Mouse (Mus musculus) v-Abl transformed pro-B cells (cell line): ENCODE data around the gene 4930523C07Rik.

ENCODE experiments used
- in situ Hi-C, 2 experiments: fragments of 400-800 bp; cut with MboI; formaldehyde crosslinking; loops; one replicate each; pipeline ENCODE4 v1.15.1; 2025; ENCODE audit not compliant: unreplicated experiment in 2 of 2

4930523C07Rik gene

GRCm38 (mm10) chr1:160045056-160045715, 1.0 kb downstream of the 4930523C07Rik start:
- in situ Hi-C loops, result loop anchor here (5.0 to 10.0 kb wide), 2 partner anchors 50 to 93 kb away; no protein-coding TSS in a partner anchor

- in situ Hi-C loops, result loop anchor here (5.0 to 10.0 kb wide), 2 partner anchors 51 to 94 kb away; no protein-coding TSS in a partner anchor
Measured at GRCm38 (mm10) chr1:160045971-160046370, 1.8 kb downstream of the 4930523C07Rik start.

GRCm38 (mm10) chr1:160046786-160047185, 2.6 kb downstream of the 4930523C07Rik start:
- in situ Hi-C loops, result loop anchor here (5.0 to 10.0 kb wide), 2 partner anchors 52 to 94 kb away; no protein-coding TSS in a partner anchor

GRCm38 (mm10) chr1:160047481-160047931, 3.3 kb downstream of the 4930523C07Rik start:
- in situ Hi-C loops, result loop anchor here (5.0 to 10.0 kb wide), 2 partner anchors 53 to 95 kb away; no protein-coding TSS in a partner anchor

GRCm38 (mm10) chr1:160049131-160049880, 5.1 kb downstream of the 4930523C07Rik start:
- in situ Hi-C loops, result loop anchor here (5.0 to 10.0 kb wide), 2 partner anchors 55 to 97 kb away; no protein-coding TSS in a partner anchor

GRCm38 (mm10) chr1:160050898-160051297, 6.7 kb downstream of the 4930523C07Rik start:
- in situ Hi-C loops, result no loop called here

- in situ Hi-C loops, result no loop called here
Measured at GRCm38 (mm10) chr1:160052556-160053315, 8.6 kb downstream of the 4930523C07Rik start.

DNA sequence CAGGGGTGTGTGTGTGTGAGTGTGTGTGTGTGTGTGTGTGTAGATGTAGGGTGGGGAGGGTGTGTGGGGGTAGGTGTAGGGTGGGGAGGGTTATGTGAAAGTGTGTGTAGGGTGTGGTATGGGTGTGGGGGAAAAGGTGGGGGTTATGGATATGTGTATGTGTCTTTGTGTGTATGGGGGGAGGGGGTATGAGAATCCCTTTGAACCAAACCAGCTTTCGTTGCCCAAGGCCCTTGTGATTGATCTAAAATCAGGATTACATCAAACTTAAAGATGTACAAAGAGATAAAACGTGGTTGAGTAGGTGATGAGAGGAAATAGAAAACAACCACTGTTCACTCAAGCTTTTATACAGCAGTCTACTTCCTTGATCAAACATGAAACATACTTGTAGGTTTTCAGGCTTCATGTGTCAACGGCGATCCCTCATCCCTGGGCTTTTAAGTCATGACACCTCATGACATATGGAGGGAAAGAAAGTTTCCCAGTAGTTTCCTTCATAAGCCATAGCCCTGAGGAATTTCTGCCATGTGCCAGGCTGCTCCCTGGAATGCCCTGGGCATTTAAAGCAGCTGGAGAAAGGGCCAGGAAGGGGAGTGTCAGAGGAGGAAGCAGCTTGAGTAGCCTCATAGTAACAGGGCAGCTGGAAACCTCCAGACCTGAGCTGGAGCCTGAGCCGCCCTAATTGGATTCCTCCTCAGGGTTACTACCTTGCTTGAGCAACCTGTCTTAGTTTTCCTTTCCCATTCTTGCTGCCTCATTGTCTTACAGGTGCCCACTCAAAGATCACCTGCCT, 9.5 kb downstream of the 4930523C07Rik start:
- in situ Hi-C loops, result no loop called here

DNA sequence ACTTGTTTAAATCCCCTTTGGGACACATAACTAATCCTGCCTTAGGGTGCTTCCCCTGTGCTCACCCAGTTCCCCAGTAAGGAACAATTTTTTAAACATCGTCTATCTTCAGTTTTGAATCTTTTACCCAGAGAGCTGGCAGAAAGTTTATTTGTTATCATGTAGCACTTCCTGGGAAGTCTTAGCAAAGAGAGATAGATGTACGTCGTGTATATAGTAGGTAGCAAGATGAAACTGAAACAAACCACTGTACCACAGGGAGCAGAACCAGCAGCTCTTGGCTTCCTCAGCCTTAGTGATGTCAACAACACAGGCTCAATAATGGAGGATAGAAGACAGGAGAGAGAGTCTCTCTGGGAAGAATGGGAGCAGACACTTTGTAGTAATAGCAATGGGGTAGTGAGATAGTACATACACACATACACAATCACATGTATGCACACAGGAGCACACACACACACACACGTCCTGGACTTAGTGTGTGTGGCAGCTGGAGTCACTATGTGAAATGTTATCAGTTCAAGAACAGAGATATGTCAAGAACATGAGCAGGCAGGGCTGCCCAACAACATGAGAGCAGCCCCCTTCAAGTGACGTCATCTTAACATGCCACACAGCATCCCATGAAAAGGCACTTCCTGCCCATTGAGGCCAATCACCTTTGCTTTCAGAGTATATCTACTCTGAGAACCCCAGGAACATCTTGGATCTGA, 10.3 kb downstream of the 4930523C07Rik start:
- in situ Hi-C loops, result no loop called here

- in situ Hi-C loops, result no loop called here
Measured at GRCm38 (mm10) chr1:160057657-160058056, 13.5 kb downstream of the 4930523C07Rik start.

DNA sequence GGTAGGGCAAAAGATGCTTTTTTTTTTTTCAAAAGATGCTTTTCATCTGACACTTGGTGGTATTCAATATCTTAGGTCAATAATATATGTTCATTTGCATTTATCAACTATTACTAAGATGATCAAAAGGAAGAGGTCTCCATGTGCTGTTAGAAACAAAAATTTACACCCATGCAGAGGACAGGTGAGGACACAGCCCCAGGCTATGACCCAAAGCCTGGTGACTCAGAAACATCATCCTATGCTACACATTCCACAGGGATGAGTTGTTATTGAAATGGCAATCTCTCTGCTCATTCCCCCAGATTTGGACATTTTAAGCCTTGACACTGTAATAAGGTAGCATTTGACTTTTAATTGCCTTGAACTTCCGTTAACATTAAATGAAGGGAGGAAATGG, 15.7 kb downstream of the 4930523C07Rik start:
- in situ Hi-C loops, result loop anchor here (5.0 kb wide), 1 partner anchor 153 kb away; no protein-coding TSS in a partner anchor

DNA sequence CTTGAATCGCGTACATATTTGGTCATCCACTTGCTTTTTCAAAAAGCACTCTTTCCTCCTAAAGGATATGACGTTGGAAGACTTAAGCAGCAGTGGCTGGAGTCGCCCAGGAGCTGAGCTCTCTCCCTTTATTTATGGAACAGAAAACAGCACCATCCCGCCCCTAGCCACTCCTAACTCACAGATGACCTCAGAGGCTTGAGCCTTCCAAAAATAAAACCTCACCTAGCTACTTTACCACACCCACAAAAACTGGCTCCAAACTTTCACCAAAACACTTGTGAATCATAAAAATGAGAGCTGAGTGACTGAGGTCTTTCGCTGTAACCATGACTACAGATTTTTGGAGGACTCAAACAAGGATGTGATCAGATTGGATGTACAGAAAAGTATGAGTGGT, 16.4 kb downstream of the 4930523C07Rik start:
- in situ Hi-C loops, result loop anchor here (5.0 kb wide), 1 partner anchor 153 kb away; no protein-coding TSS in a partner anchor

DNA sequence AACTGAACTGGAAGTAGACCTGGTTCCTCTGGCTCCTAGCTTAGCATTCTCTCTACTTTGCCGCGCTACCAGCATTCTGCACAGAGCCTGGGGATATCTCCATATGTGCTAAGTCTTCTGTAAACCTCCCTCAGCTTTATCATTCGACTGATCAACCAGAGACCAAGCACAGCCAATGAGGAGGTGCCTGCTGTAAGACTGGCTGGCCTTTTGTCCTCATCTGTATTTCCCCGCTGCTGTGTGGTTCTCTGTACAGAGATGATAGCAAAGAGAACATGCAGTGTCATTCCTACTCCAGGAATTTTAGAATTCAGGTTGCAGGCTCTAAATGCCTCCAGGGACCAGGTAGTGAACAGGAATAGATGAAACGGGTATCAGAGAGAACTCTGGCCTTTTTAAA, 17.1 kb downstream of the 4930523C07Rik start:
- in situ Hi-C loops, result loop anchor here (5.0 kb wide), 1 partner anchor 154 kb away; no protein-coding TSS in a partner anchor

DNA sequence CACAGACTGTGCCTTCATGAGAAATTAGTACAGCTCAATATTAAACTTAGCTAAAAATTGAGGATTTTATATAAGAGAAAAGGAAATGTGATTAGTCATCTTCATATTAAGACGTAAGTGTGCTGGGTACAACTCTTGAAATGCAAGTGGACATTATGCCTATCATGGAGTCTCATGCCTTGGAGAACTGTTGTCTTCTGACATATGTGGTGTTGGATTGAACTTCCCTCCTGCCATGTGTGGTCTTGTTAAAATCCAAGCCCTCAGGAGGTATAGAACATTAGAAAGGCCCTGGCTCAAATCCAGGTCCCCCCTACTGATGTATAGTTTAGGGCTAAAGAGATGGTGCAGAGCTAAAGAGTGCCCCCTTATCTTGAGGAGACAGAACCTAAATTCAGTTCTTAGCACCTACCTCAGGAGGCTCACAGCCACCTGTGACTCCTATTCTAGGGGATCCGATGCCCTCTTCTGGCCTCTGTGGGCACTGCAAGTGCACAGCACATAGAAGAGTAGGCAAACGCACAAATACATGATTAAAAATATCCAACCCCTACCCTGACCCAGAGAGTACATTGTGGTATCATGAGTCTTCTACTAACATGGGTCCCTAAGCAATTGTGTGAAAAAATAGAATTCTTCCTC, 17.7 kb downstream of the 4930523C07Rik start:
- in situ Hi-C loops, result loop anchor here (5.0 kb wide), 1 partner anchor 155 kb away; no protein-coding TSS in a partner anchor

DNA sequence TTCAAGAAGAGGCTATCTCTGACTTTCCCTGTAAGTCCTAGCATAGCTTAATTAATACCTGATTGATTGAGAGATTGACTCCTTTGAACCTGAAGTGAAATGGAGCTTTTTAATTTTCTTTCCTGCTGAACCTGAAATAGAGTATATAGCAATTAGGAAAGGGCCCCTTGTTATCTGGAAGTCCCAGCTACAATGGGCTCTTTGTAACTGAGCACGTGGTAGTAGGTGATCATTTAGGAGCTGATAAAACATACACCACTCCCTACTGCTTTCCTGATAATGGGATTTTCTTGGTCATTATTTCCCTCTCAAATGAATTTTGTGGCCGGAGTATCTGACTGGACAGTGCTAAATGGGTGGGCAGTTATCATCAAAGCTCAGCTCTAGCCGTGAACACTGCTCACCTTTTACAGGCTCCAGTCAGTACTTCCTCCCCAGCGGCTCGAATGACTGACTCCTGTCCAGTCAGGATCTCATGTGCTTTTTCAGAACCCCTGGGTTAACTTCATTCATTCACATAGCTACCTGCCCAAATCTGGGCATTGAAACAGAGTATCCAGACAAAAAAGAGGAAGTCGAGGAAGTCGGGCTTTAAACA, 20.5 kb downstream of the 4930523C07Rik start:
- in situ Hi-C loops, result loop anchor here (5.0 kb wide), 1 partner anchor 157 kb away; no protein-coding TSS in a partner anchor

- in situ Hi-C loops, result loop anchor here (25.0 kb wide), 2 partner anchors 567 to 792 kb away; partner anchors contain the start of gene Tnr (in 1 of the 2)
Measured at GRCm38 (mm10) chr1:160078882-160079661, 34.9 kb downstream of the 4930523C07Rik start.

- in situ Hi-C loops, result loop anchor here (10.0 to 25.0 kb wide), 5 partner anchors 536 to 1406 kb away; partner anchors contain the start of gene Tnr (in 1 of the 2)
Measured at GRCm38 (mm10) chr1:160080800-160081436, 36.7 kb downstream of the 4930523C07Rik start.
